ENCODE assay signal across 26 mouse cellular contexts in the genomic region with DNA sequence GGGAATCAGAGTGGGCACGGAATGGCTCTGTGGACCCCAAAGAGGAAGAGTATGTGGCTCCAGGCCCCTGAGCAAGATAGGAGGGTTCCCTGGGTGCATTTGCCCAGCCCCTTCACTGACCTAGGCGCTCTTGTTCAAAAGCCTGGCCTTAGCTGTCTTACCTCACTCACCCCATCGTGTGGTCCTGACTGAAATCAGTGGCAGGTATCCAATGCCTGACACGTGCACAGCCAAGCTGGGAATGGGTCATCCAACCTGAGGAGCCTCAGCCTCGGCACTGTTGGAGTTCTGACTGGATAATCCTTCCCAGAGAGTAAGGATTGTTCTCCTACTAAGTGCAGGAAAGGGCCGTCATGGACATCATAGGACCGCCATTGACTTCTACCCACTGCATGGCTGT.
A peak's percentile ranks its signal among the peaks of the same experiment; 100 is the strongest.
DNase-seq lines count a peak whose midpoint lies in the region; ATAC-seq and TF ChIP-seq lines count a peak whose summit lies in the region.
"Had no signal": no experiment of that assay in that cellular context is flagged by ENCODE, and none has a peak within 500 bp of the region (broad histone marks: within the 10 kb centered on the region; RNA-seq: fewer than 3 reads in every experiment).

No protein-coding gene starts in this region.

- H3K4me1 ChIP-seq in midbrain, embryonic 15.5 days: peaks cover 39% of the 10 kb centered on the region
- H3K4me1 ChIP-seq in midbrain, embryonic 14.5 days (ENCODE audit: control insufficient read depth, insufficient read depth, low read length): peaks cover 23% of the 10 kb centered on the region

- peak overlapping the region; percentile 91; the same call in 1 of the 2 replicates for H3K27ac ChIP-seq in layer of hippocampus, adult 2 months
- H3K27ac ChIP-seq in midbrain, embryonic 15.5 days: peak overlapping the region; percentile 72; the same call in 1 of the 2 replicates
- no peak overlapping the region for H3K27ac ChIP-seq in midbrain, embryonic 14.5 days (replicated peaks; ENCODE audit: low read depth, low read length)
- H3K27ac ChIP-seq: embryonic facial prominence, embryonic 12.5 days; heart, embryonic 13.5 days; macrophage had no signal

- 88% methylated on average over 7 of the region's 7 CpGs for WGBS in midbrain, embryonic 15.5 days
- 87% methylated on average over 7 of the region's 7 CpGs for WGBS in midbrain, embryonic 14.5 days

- H3K4me2 ChIP-seq in midbrain, embryonic 15.5 days: no peak overlapping the region
- no peak overlapping the region for H3K4me2 ChIP-seq in midbrain, embryonic 14.5 days (ENCODE audit: low read length)
- H3K4me2 ChIP-seq: embryonic facial prominence, embryonic 12.5 days; heart, embryonic 13.5 days; hindbrain, embryonic 14.5 days; liver, embryonic 11.5 days; neural tube, embryonic 15.5 days had no signal

- H3K27me3 ChIP-seq in midbrain, embryonic 15.5 days (replicated peaks): no peaks in the 10 kb centered on the region
- no peaks in the 10 kb centered on the region for H3K27me3 ChIP-seq in midbrain, embryonic 14.5 days (ENCODE audit: control insufficient read depth, insufficient read depth, low read length)
- H3K27me3 ChIP-seq: embryonic facial prominence, embryonic 12.5 days; heart, embryonic 13.5 days; neural tube, embryonic 15.5 days had no signal

- H3K4me3 ChIP-seq in layer of hippocampus, adult 2 months: no peak overlapping the region
- H3K4me3 ChIP-seq in midbrain, embryonic 15.5 days: no peak overlapping the region
- no peak overlapping the region for H3K4me3 ChIP-seq in midbrain, embryonic 14.5 days (replicated peaks; ENCODE audit: low read depth, low read length)
- H3K4me3 ChIP-seq: embryonic facial prominence, embryonic 12.5 days; heart, embryonic 13.5 days; left cerebral cortex, adult 2 months; neural tube, embryonic 15.5 days had no signal

- DNase-seq in heart, adult 18-20 months: peak; percentile 23 to 32
- DNase-seq in heart, adult 8-10 months (ENCODE audit: low spot score): no peak
- no peak for DNase-seq in layer of hippocampus, adult 2 months (ENCODE audit: low spot score in 2 of 2)
- DNase-seq in layer of hippocampus, postnatal 36 days: no peak
- DNase-seq in midbrain, embryonic 14.5 days: no peak
- no peak for DNase-seq in natural killer cell, adult 2 months (ENCODE audit: low spot score in 2 of 2)
- DNase-seq: cerebellum, adult 9-10 months; embryo, embryonic 11 days; gastrocnemius, postnatal 14 days; heart, postnatal 14 days; kidney, adult 11 months; kidney, postnatal 14 days; retina, postnatal 1 day; right cerebral cortex, postnatal 14 days; thymus, postnatal 4 days had no signal

- no peak for ATAC-seq in midbrain, embryonic 15.5 days (replicated peaks)
- no peak for ATAC-seq in midbrain, embryonic 14.5 days (ENCODE audit: low FRiP score, low TSS enrichment)
- ATAC-seq: CD4-positive, CD25-positive, alpha-beta regulatory T cell, adult 4 months; forebrain, embryonic 14.5 days; inflammation-experienced regulatory T-cells, adult 6 months had no signal

- H3K9me3 ChIP-seq in midbrain, embryonic 15.5 days: no peaks in the 10 kb centered on the region
- H3K9me3 ChIP-seq in midbrain, embryonic 14.5 days (ENCODE audit: control insufficient read depth, low read length): no peaks in the 10 kb centered on the region
- H3K9me3 ChIP-seq: neural tube, embryonic 15.5 days had no signal

- H3K36me3 ChIP-seq in midbrain, embryonic 15.5 days (replicated peaks): no peaks in the 10 kb centered on the region
- H3K36me3 ChIP-seq in midbrain, embryonic 14.5 days (ENCODE audit: control insufficient read depth, insufficient read depth, low read length): no peaks in the 10 kb centered on the region
- H3K36me3 ChIP-seq: embryonic facial prominence, embryonic 12.5 days; heart, embryonic 13.5 days; neural tube, embryonic 15.5 days had no signal

- H3K9ac ChIP-seq in midbrain, embryonic 15.5 days: no peak overlapping the region
- H3K9ac ChIP-seq in midbrain, embryonic 14.5 days (replicated peaks; ENCODE audit: low read length): no peak overlapping the region
- H3K9ac ChIP-seq: embryonic facial prominence, embryonic 12.5 days; heart, embryonic 13.5 days; neural tube, embryonic 15.5 days had no signal

- TF ChIP-seq CTCF in layer of hippocampus, adult 2 months (conservative IDR thresholded peaks at IDR 0.05): no peak

Comparison
In these comparisons a context has a peak if more than half of its experiments do, and no peak if none do; other contexts are left out.
1. DNase-seq: peak in heart, adult 18-20 months (2 of 2); none in heart, adult 8-10 months (single experiment), layer of hippocampus, adult 2 months (0 of 2), layer of hippocampus, postnatal 36 days (0 of 2), midbrain, embryonic 14.5 days (single experiment) and natural killer cell, adult 2 months (0 of 2).